Mouse (Mus musculus) ES-E14 (cell line): ENCODE data around the gene Grasp.

Source experiments
- CHD2 ChIP-seq: IDR thresholded peaks from 2 replicates; pipeline ENCODE4 v1.6.1; 2014; ENCODE audit warnings: mild to moderate bottlenecking, low read depth, low read length, inconsistent platforms
- HCFC1 ChIP-seq: IDR thresholded peaks from 2 replicates; pipeline ENCODE4 v1.6.1; 2012; ENCODE audit warnings: low read length, inconsistent platforms, borderline replicate concordance; ENCODE audit not compliant: insufficient read depth
- MAFK ChIP-seq: IDR thresholded peaks from 2 replicates; pipeline ENCODE4 v1.6.1; 2014; ENCODE audit warnings: mild to moderate bottlenecking, low read depth, low read length, inconsistent platforms; ENCODE audit not compliant: insufficient read depth
- ZNF384 ChIP-seq: IDR thresholded peaks from 2 replicates; pipeline ENCODE4 v1.6.1; 2012; ENCODE audit warnings: low read depth, low read length, inconsistent platforms

DNA sequence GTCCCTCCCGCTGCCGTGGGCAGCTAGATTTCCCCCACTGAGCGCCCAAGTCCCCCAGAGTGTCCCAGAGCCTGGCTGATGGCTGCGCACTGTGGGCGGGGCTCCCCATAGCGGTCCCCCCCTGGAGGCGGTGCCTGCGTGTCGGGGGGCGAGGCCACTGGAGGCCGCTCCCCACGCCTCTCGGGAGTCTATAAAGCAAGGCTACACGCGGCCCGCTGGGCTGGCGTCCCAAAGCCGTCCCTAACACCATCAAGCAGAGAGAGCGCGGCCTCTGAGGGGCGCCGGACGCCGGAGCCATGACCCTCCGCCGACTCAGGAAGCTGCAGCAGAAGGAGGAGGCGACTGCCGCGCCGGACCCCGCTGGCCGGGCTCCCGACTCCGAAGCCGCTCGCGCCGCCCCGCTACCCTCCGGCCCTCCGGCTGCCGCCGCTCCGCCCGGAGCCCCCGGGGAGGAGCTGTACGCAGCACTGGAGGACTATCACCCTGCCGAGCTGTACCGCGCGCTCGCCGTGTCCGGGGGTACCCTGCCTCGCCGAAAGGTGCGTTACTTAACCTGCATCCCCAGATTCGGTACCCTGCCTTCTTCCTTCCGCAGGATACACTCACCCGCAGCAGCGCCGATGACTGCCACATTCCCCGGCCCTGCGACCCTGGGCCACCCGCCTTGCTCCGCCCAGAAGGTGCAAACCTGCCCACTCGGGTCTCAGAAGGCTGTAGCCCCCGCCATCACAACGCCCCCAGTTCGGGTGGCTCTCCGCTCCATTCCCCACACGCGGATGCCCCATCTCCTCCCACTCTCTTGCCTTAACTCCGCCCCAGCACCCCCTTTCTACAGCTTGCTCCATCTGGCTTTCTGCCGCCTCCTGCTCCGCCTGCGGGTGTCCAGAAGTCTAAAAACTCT, at the start of gene Grasp:
- TF ChIP-seq MAFK (no peak), HCFC1 (no peak), ZNF384 (no peak), CHD2 (no peak)
